Mouse (Mus musculus) limb, embryonic 12.5 days (tissue): ENCODE measurements at regions not wholly inside any gene's neighbourhood (a gene's known extent, or its start where the extent isn't known, plus 50 kb on each side); places are given as distances from the start of the nearest gene placed in this dataset.

ENCODE experiments used
- ATAC-seq: fragments of 200-750 bp; cut with Nextera tagmentation; 2 replicates; pipeline ENCODE4 v1.8.0; 2017; ENCODE audit warnings: low read depth, moderate TSS enrichment; ENCODE audit not compliant: insufficient number of reproducible peaks, insufficient read depth, low FRiP score, low TSS enrichment
- H3K27ac ChIP-seq: fragments of 300-500 bp; sonication (generic); 2 replicates; pipeline ENCODE4 v1.5.1; 2016; ENCODE audit warnings: mild to moderate bottlenecking, moderate library complexity
- H3K27me3 ChIP-seq: fragments of 300-500 bp; sonication (generic); 2 replicates; pipeline ENCODE4 v1.6.1; 2016; ENCODE audit warnings: mild to moderate bottlenecking, moderate library complexity
- H3K36me3 ChIP-seq: fragments of 300-500 bp; sonication (generic); 2 replicates; pipeline ENCODE4 v1.6.1; 2016; ENCODE audit warnings: mild to moderate bottlenecking, moderate library complexity
- H3K4me1 ChIP-seq: fragments of 300-500 bp; sonication (generic); replicated peaks from 2 replicates; pipeline ENCODE4 v1.6.1; 2016
- H3K4me2 ChIP-seq: fragments of 300-500 bp; sonication (generic); 2 replicates; pipeline ENCODE4 v1.6.1; 2016; ENCODE audit warnings: mild to moderate bottlenecking, moderate library complexity
- H3K4me3 ChIP-seq: fragments of 300-500 bp; sonication (generic); replicated peaks from 2 replicates; pipeline ENCODE4 v1.5.1; 2016; ENCODE audit warnings: mild to moderate bottlenecking
- H3K9ac ChIP-seq: fragments of 300-500 bp; sonication (generic); replicated peaks from 2 replicates; pipeline ENCODE4 v1.6.1; 2016; ENCODE audit warnings: mild to moderate bottlenecking, moderate library complexity
- H3K9me3 ChIP-seq: fragments of 300-500 bp; sonication (generic); 2 replicates; pipeline ENCODE4 v1.6.1; 2016; ENCODE audit warnings: mild to moderate bottlenecking, moderate library complexity
- WGBS: fragments of 180-500 bp; shearing (Covaris S2); methylation state at CpG from one replicate; pipeline ENCODE4 v1.1.7; 2016; 5-methylcytosine and 5-hydroxymethylcytosine counted together

- H3K27ac ChIP-seq, result no peak overlapping the region
- no peaks in the 10 kb centered on the region for H3K9me3 ChIP-seq
- H3K4me2 ChIP-seq, result no peak overlapping the region
- no peak overlapping the region for H3K9ac ChIP-seq
- no peaks in the 10 kb centered on the region for H3K36me3 ChIP-seq
- no peaks in the 10 kb centered on the region for H3K27me3 ChIP-seq
- no peak overlapping the region for H3K4me3 ChIP-seq
- no peaks in the 10 kb centered on the region for H3K4me1 ChIP-seq
- no peak for ATAC-seq
Measured at GRCm38 (mm10) chr2:108584799-108585198, 695.7 kb upstream of the Kif18a start.

- ATAC-seq, result no peak
- no peak overlapping the region for H3K4me3 ChIP-seq
- no peak overlapping the region for H3K4me2 ChIP-seq
- H3K36me3 ChIP-seq, result no peaks in the 10 kb centered on the region
- H3K27me3 ChIP-seq, result no peaks in the 10 kb centered on the region
- H3K27ac ChIP-seq, result no peak overlapping the region
- WGBS, result 90% methylated on average over 3 of the region's 3 CpGs
- no peak overlapping the region for H3K9ac ChIP-seq
- H3K4me1 ChIP-seq, result no peaks in the 10 kb centered on the region
- no peaks in the 10 kb centered on the region for H3K9me3 ChIP-seq
Measured at GRCm38 (mm10) chr2:108593555-108593954, 687.0 kb upstream of the Kif18a start.

- Histone ChIP-seq H3K27ac (no peak overlapping the region), H3K9ac (no peak overlapping the region), H3K9me3 (no peaks in the 10 kb centered on the region), H3K4me3 (no peak overlapping the region), H3K4me1 (no peaks in the 10 kb centered on the region), H3K36me3 (no peaks in the 10 kb centered on the region), H3K4me2 (no peak overlapping the region), H3K27me3 (no peaks in the 10 kb centered on the region)
- WGBS, result 54% methylated on average over 1 of the region's 1 CpGs
- ATAC-seq, result no peak
Measured at GRCm38 (mm10) chr2:108600346-108600745, 680.2 kb upstream of the Kif18a start.

GRCm38 (mm10) chr2:108619580-108619979, 661.0 kb upstream of the Kif18a start:
- no peak overlapping the region for H3K27ac ChIP-seq
- no peaks in the 10 kb centered on the region for H3K9me3 ChIP-seq
- ATAC-seq, result no peak
- H3K27me3 ChIP-seq, result no peaks in the 10 kb centered on the region
- no peaks in the 10 kb centered on the region for H3K4me1 ChIP-seq
- H3K4me3 ChIP-seq, result no peak overlapping the region
- no peak overlapping the region for H3K4me2 ChIP-seq
- no peak overlapping the region for H3K9ac ChIP-seq
- H3K36me3 ChIP-seq, result no peaks in the 10 kb centered on the region

GRCm38 (mm10) chr2:108622367-108623162, 658.0 kb upstream of the Kif18a start:
- ATAC-seq, result no peak
- H3K36me3 ChIP-seq, result no peaks in the 10 kb centered on the region
- no peak overlapping the region for H3K27ac ChIP-seq
- no peaks in the 10 kb centered on the region for H3K27me3 ChIP-seq
- no peak overlapping the region for H3K4me3 ChIP-seq
- H3K4me1 ChIP-seq, result no peaks in the 10 kb centered on the region
- WGBS, result 87% methylated on average over 4 of the region's 4 CpGs
- H3K9me3 ChIP-seq, result no peaks in the 10 kb centered on the region
- no peak overlapping the region for H3K9ac ChIP-seq
- H3K4me2 ChIP-seq, result no peak overlapping the region

GRCm38 (mm10) chr2:108635644-108636043, 644.9 kb upstream of the Kif18a start:
- WGBS, result 88% methylated on average over 4 of the region's 4 CpGs
- H3K27ac ChIP-seq, result no peak overlapping the region
- no peak overlapping the region for H3K9ac ChIP-seq
- H3K4me1 ChIP-seq, result no peaks in the 10 kb centered on the region
- no peaks in the 10 kb centered on the region for H3K9me3 ChIP-seq
- no peak for ATAC-seq
- H3K4me3 ChIP-seq, result no peak overlapping the region
- no peak overlapping the region for H3K4me2 ChIP-seq
- H3K36me3 ChIP-seq, result no peaks in the 10 kb centered on the region
- no peaks in the 10 kb centered on the region for H3K27me3 ChIP-seq

GRCm38 (mm10) chr2:108660697-108661388, 619.7 kb upstream of the Kif18a start:
- Histone ChIP-seq H3K36me3 (no peaks in the 10 kb centered on the region), H3K9ac (no peak overlapping the region), H3K27ac (no peak overlapping the region), H3K27me3 (no peaks in the 10 kb centered on the region), H3K4me3 (no peak overlapping the region), H3K9me3 (no peaks in the 10 kb centered on the region), H3K4me2 (no peak overlapping the region), H3K4me1 (no peaks in the 10 kb centered on the region)
- no peak for ATAC-seq
- 75% methylated on average over 4 of the region's 4 CpGs for WGBS

- 32% methylated on average over 2 of the region's 2 CpGs for WGBS
- no peak for ATAC-seq
Measured at GRCm38 (mm10) chr2:108677777-108678380, 602.7 kb upstream of the Kif18a start.

GRCm38 (mm10) chr2:108681574-108681973, 599.0 kb upstream of the Kif18a start:
- Histone ChIP-seq H3K9me3 (no peaks in the 10 kb centered on the region), H3K27ac (no peak overlapping the region), H3K4me1 (no peaks in the 10 kb centered on the region), H3K9ac (no peak overlapping the region), H3K36me3 (no peaks in the 10 kb centered on the region), H3K4me3 (no peak overlapping the region), H3K27me3 (no peaks in the 10 kb centered on the region), H3K4me2 (no peak overlapping the region)
- 88% methylated on average over 3 of the region's 3 CpGs for WGBS
- ATAC-seq, result no peak

More at GRCm38 (mm10) chr2:108677777-108678380, 602.7 kb upstream of the Kif18a start:
- no peak overlapping the region for H3K27ac ChIP-seq
- H3K4me1 ChIP-seq, result no peaks in the 10 kb centered on the region
- H3K27me3 ChIP-seq, result no peaks in the 10 kb centered on the region
- no peaks in the 10 kb centered on the region for H3K36me3 ChIP-seq
- H3K4me3 ChIP-seq, result no peak overlapping the region
- H3K9ac ChIP-seq, result no peak overlapping the region
- no peak overlapping the region for H3K4me2 ChIP-seq
- no peaks in the 10 kb centered on the region for H3K9me3 ChIP-seq

GRCm38 (mm10) chr2:108686019-108686743, 594.4 kb upstream of the Kif18a start:
- Histone ChIP-seq H3K4me1 (no peaks in the 10 kb centered on the region), H3K9ac (no peak overlapping the region), H3K27ac (no peak overlapping the region), H3K27me3 (no peaks in the 10 kb centered on the region), H3K36me3 (no peaks in the 10 kb centered on the region), H3K9me3 (no peaks in the 10 kb centered on the region), H3K4me2 (no peak overlapping the region), H3K4me3 (no peak overlapping the region)
- 75% methylated on average over 6 of the region's 6 CpGs for WGBS
- no peak for ATAC-seq

- 46% methylated on average over 4 of the region's 4 CpGs for WGBS
Measured at GRCm38 (mm10) chr2:108690091-108690490, 590.4 kb upstream of the Kif18a start.

More at GRCm38 (mm10) chr2:108690091-108690490, 590.4 kb upstream of the Kif18a start:
- no peaks in the 10 kb centered on the region for H3K27me3 ChIP-seq
- H3K4me2 ChIP-seq, result no peak overlapping the region
- H3K4me1 ChIP-seq, result no peaks in the 10 kb centered on the region
- H3K36me3 ChIP-seq, result no peaks in the 10 kb centered on the region
- no peak for ATAC-seq
- no peak overlapping the region for H3K9ac ChIP-seq
- H3K27ac ChIP-seq, result no peak overlapping the region
- no peak overlapping the region for H3K4me3 ChIP-seq
- H3K9me3 ChIP-seq, result no peaks in the 10 kb centered on the region
